26 mouse cellular contexts compared by ENCODE assay signal in the genomic region with DNA sequence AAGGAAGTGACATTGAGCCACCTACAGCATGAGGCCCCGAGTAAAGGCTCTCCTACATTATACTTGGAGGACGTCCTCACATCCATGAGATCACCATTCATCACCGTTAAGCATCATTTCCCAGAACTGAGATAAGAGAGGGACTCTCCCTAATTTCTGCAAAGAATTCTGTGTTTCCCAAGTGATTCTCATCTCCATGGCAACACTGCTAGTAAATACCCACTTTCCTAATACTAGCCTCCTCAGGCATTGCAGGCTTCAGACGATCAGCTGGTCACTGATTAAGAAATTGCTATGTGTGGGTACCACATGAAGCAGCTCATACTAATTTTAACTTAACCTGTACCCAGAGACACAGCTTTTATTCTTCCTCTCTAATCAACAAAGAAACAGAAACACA. TPM values are rescaled to one million over a fixed set of nuclear protein-coding genes. Genes with fewer than 3 reads are reported as not detected.
A peak's percentile ranks its signal among the peaks of the same experiment; 100 is the strongest.
DNase-seq lines count a peak whose midpoint lies in the region; ATAC-seq and TF ChIP-seq lines count a peak whose summit lies in the region.
"Had no signal": no experiment of that assay in that cellular context is flagged by ENCODE, and none has a peak within 500 bp of the region (broad histone marks: within the 10 kb centered on the region; RNA-seq: fewer than 3 reads in every experiment).

No protein-coding gene starts in this region.

- DNase-seq in forebrain, embryonic 10.5 days (ENCODE audit: extremely low spot score, low spot score) = peak; percentile 6
- no peak for DNase-seq in forebrain, embryonic 11.5 days (ENCODE audit: low spot score)
- no peak for DNase-seq in midbrain, embryonic 14.5 days
- DNase-seq in stomach, postnatal 0 days (ENCODE audit: low spot score) = peak; percentile 7
- no peak for DNase-seq in spleen, adult 12 weeks (ENCODE audit: low spot score)
- DNase-seq: adrenal gland, postnatal 25 days; cerebellum, adult 11 months; cerebellum, adult 9-11 months; gastrocnemius, postnatal 10 days; heart, adult 2 months; heart, postnatal 4 days; kidney, adult 2 months; layer of hippocampus, adult 9-11 months; lung, adult 2 months; lung, postnatal 4 days; retina, postnatal 1 day; right cerebral cortex, postnatal 25 days had no signal

- no peaks in the 10 kb centered on the region for H3K27me3 ChIP-seq in forebrain, embryonic 10.5 days (ENCODE audit: poor library complexity, severe bottlenecking)
- no peaks in the 10 kb centered on the region for H3K27me3 ChIP-seq in forebrain, embryonic 11.5 days (ENCODE audit: control insufficient read depth, insufficient read depth, low read length)
- no peaks in the 10 kb centered on the region for H3K27me3 ChIP-seq in hindbrain, embryonic 16.5 days (replicated peaks; ENCODE audit: control insufficient read depth, insufficient read depth, low read length)
- no peaks in the 10 kb centered on the region for H3K27me3 ChIP-seq in hindbrain, embryonic 12.5 days
- no peaks in the 10 kb centered on the region for H3K27me3 ChIP-seq in midbrain, embryonic 16.5 days (ENCODE audit: control insufficient read depth, insufficient read depth, low read depth, low read length)
- no peaks in the 10 kb centered on the region for H3K27me3 ChIP-seq in midbrain, embryonic 14.5 days (ENCODE audit: control insufficient read depth, insufficient read depth, low read length)
- no peaks in the 10 kb centered on the region for H3K27me3 ChIP-seq in stomach, postnatal 0 days (ENCODE audit: control insufficient read depth, insufficient read depth, low read length)
- H3K27me3 ChIP-seq: forebrain, embryonic 12.5 days; limb, embryonic 13.5 days; liver, embryonic 12.5 days; neural tube, embryonic 12.5 days had no signal

- no peaks in the 10 kb centered on the region for H3K36me3 ChIP-seq in forebrain, embryonic 10.5 days (replicated peaks)
- H3K36me3 ChIP-seq in forebrain, embryonic 11.5 days (ENCODE audit: control insufficient read depth, insufficient read depth, low read length) = no peaks in the 10 kb centered on the region
- H3K36me3 ChIP-seq in hindbrain, embryonic 16.5 days (ENCODE audit: control insufficient read depth, insufficient read depth, low read length) = no peaks in the 10 kb centered on the region
- no peaks in the 10 kb centered on the region for H3K36me3 ChIP-seq in hindbrain, embryonic 12.5 days
- H3K36me3 ChIP-seq in midbrain, embryonic 16.5 days (ENCODE audit: control insufficient read depth, insufficient read depth, low read length) = no peaks in the 10 kb centered on the region
- no peaks in the 10 kb centered on the region for H3K36me3 ChIP-seq in midbrain, embryonic 14.5 days (ENCODE audit: control insufficient read depth, insufficient read depth, low read length)
- H3K36me3 ChIP-seq in stomach, postnatal 0 days (ENCODE audit: control insufficient read depth, insufficient read depth, low read length) = no peaks in the 10 kb centered on the region
- H3K36me3 ChIP-seq: forebrain, embryonic 12.5 days; heart, embryonic 13.5 days; limb, embryonic 13.5 days; liver, embryonic 12.5 days; neural tube, embryonic 12.5 days had no signal

- no peak overlapping the region for H3K27ac ChIP-seq in forebrain, embryonic 10.5 days
- no peak overlapping the region for H3K27ac ChIP-seq in forebrain, embryonic 11.5 days (ENCODE audit: low read depth, low read length)
- no peak overlapping the region for H3K27ac ChIP-seq in hindbrain, embryonic 16.5 days (ENCODE audit: low read depth, low read length)
- no peak overlapping the region for H3K27ac ChIP-seq in hindbrain, embryonic 12.5 days
- no peak overlapping the region for H3K27ac ChIP-seq in midbrain, embryonic 16.5 days (ENCODE audit: low read length)
- H3K27ac ChIP-seq in midbrain, embryonic 14.5 days (replicated peaks; ENCODE audit: low read depth, low read length) = no peak overlapping the region
- no peak overlapping the region for H3K27ac ChIP-seq in stomach, postnatal 0 days (replicated peaks)
- H3K27ac ChIP-seq: forebrain, embryonic 12.5 days; heart, adult 2 months; heart, embryonic 13.5 days; kidney, postnatal 0 days; limb, embryonic 13.5 days; liver, embryonic 12.5 days; neural tube, embryonic 12.5 days had no signal

- 85% methylated on average over 4 of the region's 4 CpGs for WGBS in forebrain, embryonic 10.5 days
- 72% methylated on average over 4 of the region's 4 CpGs for WGBS in forebrain, embryonic 11.5 days
- 57% methylated on average over 4 of the region's 4 CpGs for whole genome bisulfite sequencing in hindbrain, embryonic 16.5 days
- 67% methylated on average over 4 of the region's 4 CpGs for WGBS in hindbrain, embryonic 12.5 days
- 56% methylated on average over 4 of the region's 4 CpGs for WGBS in midbrain, embryonic 16.5 days
- WGBS in midbrain, embryonic 14.5 days = 64% methylated on average over 4 of the region's 4 CpGs
- 57% methylated on average over 4 of the region's 4 CpGs for WGBS in stomach, postnatal 0 days

- H3K4me3 ChIP-seq in forebrain, embryonic 10.5 days = no peak overlapping the region
- no peak overlapping the region for H3K4me3 ChIP-seq in forebrain, embryonic 11.5 days (ENCODE audit: low read depth, low read length)
- no peak overlapping the region for H3K4me3 ChIP-seq in hindbrain, embryonic 16.5 days (ENCODE audit: low read length)
- H3K4me3 ChIP-seq in hindbrain, embryonic 12.5 days = no peak overlapping the region
- H3K4me3 ChIP-seq in midbrain, embryonic 16.5 days (ENCODE audit: low read depth, low read length) = no peak overlapping the region
- no peak overlapping the region for H3K4me3 ChIP-seq in midbrain, embryonic 14.5 days (replicated peaks; ENCODE audit: low read depth, low read length)
- no peak overlapping the region for H3K4me3 ChIP-seq in stomach, postnatal 0 days (ENCODE audit: low read depth, low read length)
- H3K4me3 ChIP-seq: forebrain, embryonic 12.5 days; heart, adult 2 months; heart, embryonic 13.5 days; limb, embryonic 13.5 days; liver, embryonic 12.5 days; neural tube, embryonic 12.5 days had no signal

- peaks cover 10% of the 10 kb centered on the region; the same call in 1 of the 2 replicates for H3K4me1 ChIP-seq in forebrain, embryonic 10.5 days
- no peaks in the 10 kb centered on the region for H3K4me1 ChIP-seq in forebrain, embryonic 11.5 days (replicated peaks; ENCODE audit: control insufficient read depth, insufficient read depth, low read length)
- no peaks in the 10 kb centered on the region for H3K4me1 ChIP-seq in hindbrain, embryonic 16.5 days (ENCODE audit: control insufficient read depth, insufficient read depth, low read depth, low read length)
- H3K4me1 ChIP-seq in hindbrain, embryonic 12.5 days = no peaks in the 10 kb centered on the region
- no peaks in the 10 kb centered on the region for H3K4me1 ChIP-seq in midbrain, embryonic 16.5 days (ENCODE audit: control insufficient read depth, insufficient read depth, low read length)
- H3K4me1 ChIP-seq in midbrain, embryonic 14.5 days (ENCODE audit: control insufficient read depth, insufficient read depth, low read length) = 0 out of 2 replicates have a peak, but pooled peaks cover 4% of the 10 kb centered on the region
- no peaks in the 10 kb centered on the region for H3K4me1 ChIP-seq in stomach, postnatal 0 days (replicated peaks; ENCODE audit: control insufficient read depth, insufficient read depth)
- H3K4me1 ChIP-seq: limb, embryonic 13.5 days; liver, embryonic 12.5 days; neural tube, embryonic 12.5 days had no signal

- TF ChIP-seq CTCF in stomach, postnatal 0 days (IDR thresholded peaks at IDR 0.05; ENCODE audit: low read depth) = no peak

- no peak for TF ChIP-seq EP300 in stomach, postnatal 0 days (optimal IDR thresholded peaks at IDR 0.05)

- H3K4me2 ChIP-seq in forebrain, embryonic 11.5 days (ENCODE audit: low read depth, low read length, severe bottlenecking) = no peak overlapping the region
- no peak overlapping the region for H3K4me2 ChIP-seq in hindbrain, embryonic 16.5 days (ENCODE audit: low read length)
- no peak overlapping the region for H3K4me2 ChIP-seq in hindbrain, embryonic 12.5 days (replicated peaks)
- no peak overlapping the region for H3K4me2 ChIP-seq in midbrain, embryonic 16.5 days (ENCODE audit: low read length)
- H3K4me2 ChIP-seq in midbrain, embryonic 14.5 days (ENCODE audit: low read length) = no peak overlapping the region
- H3K4me2 ChIP-seq in stomach, postnatal 0 days (replicated peaks; ENCODE audit: low read depth) = no peak overlapping the region
- H3K4me2 ChIP-seq: forebrain, embryonic 12.5 days; heart, embryonic 13.5 days; limb, embryonic 13.5 days; liver, embryonic 12.5 days; neural tube, embryonic 12.5 days had no signal

- H3K9me3 ChIP-seq in forebrain, embryonic 10.5 days = no peaks in the 10 kb centered on the region
- no peaks in the 10 kb centered on the region for H3K9me3 ChIP-seq in forebrain, embryonic 11.5 days (ENCODE audit: control insufficient read depth, low read length)
- no peaks in the 10 kb centered on the region for H3K9me3 ChIP-seq in hindbrain, embryonic 16.5 days (ENCODE audit: control insufficient read depth, low read length)
- no peaks in the 10 kb centered on the region for H3K9me3 ChIP-seq in hindbrain, embryonic 12.5 days (replicated peaks)
- H3K9me3 ChIP-seq in midbrain, embryonic 16.5 days (replicated peaks; ENCODE audit: control insufficient read depth, low read length, poor library complexity, severe bottlenecking) = no peaks in the 10 kb centered on the region
- no peaks in the 10 kb centered on the region for H3K9me3 ChIP-seq in midbrain, embryonic 14.5 days (ENCODE audit: control insufficient read depth, low read length)
- H3K9me3 ChIP-seq in stomach, postnatal 0 days (ENCODE audit: control insufficient read depth, low read length) = no peaks in the 10 kb centered on the region
- H3K9me3 ChIP-seq: forebrain, embryonic 12.5 days; heart, embryonic 13.5 days; limb, embryonic 13.5 days; liver, embryonic 12.5 days; neural tube, embryonic 12.5 days had no signal

- no peak for ATAC-seq in forebrain, embryonic 11.5 days (replicated peaks; ENCODE audit: low FRiP score)
- peak; percentile 51; the same call in 1 of the 2 replicates for ATAC-seq in hindbrain, embryonic 16.5 days
- no peak for ATAC-seq in hindbrain, embryonic 12.5 days (ENCODE audit: low FRiP score)
- ATAC-seq in midbrain, embryonic 16.5 days = peak; percentile 69
- no peak for ATAC-seq in midbrain, embryonic 14.5 days (ENCODE audit: low FRiP score, low TSS enrichment)
- 0 out of 2 replicates have a peak, but pooled peaks have one; percentile 24 for ATAC-seq in stomach, postnatal 0 days (ENCODE audit: low FRiP score, low TSS enrichment)
- ATAC-seq: liver, embryonic 12.5 days had no signal

- no peak overlapping the region for H3K9ac ChIP-seq in forebrain, embryonic 11.5 days (ENCODE audit: low read length)
- no peak overlapping the region for H3K9ac ChIP-seq in hindbrain, embryonic 16.5 days (ENCODE audit: low read depth, low read length)
- no peak overlapping the region for H3K9ac ChIP-seq in hindbrain, embryonic 12.5 days
- no peak overlapping the region for H3K9ac ChIP-seq in midbrain, embryonic 16.5 days (ENCODE audit: low read depth, low read length)
- no peak overlapping the region for H3K9ac ChIP-seq in midbrain, embryonic 14.5 days (replicated peaks; ENCODE audit: low read length)
- H3K9ac ChIP-seq in stomach, postnatal 0 days (ENCODE audit: low read length) = no peak overlapping the region
- H3K9ac ChIP-seq: forebrain, embryonic 12.5 days; heart, embryonic 13.5 days; limb, embryonic 13.5 days; liver, embryonic 12.5 days; neural tube, embryonic 12.5 days had no signal

RNA-seq across cellular contexts. Expression of a gene that starts 46.7 kb away (rescaled TPM):
- polyA plus RNA-seq in forebrain, embryonic 10.5 days (2016; fragmentation: Nextera tagmentation; extraction: Ambion mirVana) = 48.6 and 52.0 TPM in 2 replicates
- polyA plus RNA-seq in forebrain, embryonic 11.5 days (2014; fragmentation: Nextera tagmentation; extraction: Ambion mirVana) = 49.4 and 53.3 TPM in 2 replicates
- polyA plus RNA-seq in hindbrain, embryonic 16.5 days (2015; fragmentation: Nextera tagmentation; extraction: Ambion mirVana) = 43.4 and 46.0 TPM in 2 replicates
- polyA plus RNA-seq in hindbrain, embryonic 12.5 days (2016; fragmentation: Nextera tagmentation; extraction: Ambion mirVana) = 50.9 and 54.5 TPM in 2 replicates
- polyA plus RNA-seq in midbrain, embryonic 16.5 days (2015; fragmentation: Nextera tagmentation; extraction: Ambion mirVana) = 36.1 and 37.5 TPM in 2 replicates
- polyA plus RNA-seq in midbrain, embryonic 14.5 days (2014; fragmentation: Nextera tagmentation; extraction: Ambion mirVana) = 34.2 and 39.4 TPM in 2 replicates
- polyA plus RNA-seq in stomach, postnatal 0 days (2015; fragmentation: Nextera tagmentation; extraction: Ambion mirVana) = 172 and 177 TPM in 2 replicates

Comparison
In these comparisons a context has a peak if more than half of its experiments do, and no peak if none do; other contexts are left out.
1. DNase-seq: peak in forebrain, embryonic 10.5 days (single experiment) and stomach, postnatal 0 days (single experiment); none in forebrain, embryonic 11.5 days (single experiment), midbrain, embryonic 14.5 days (single experiment) and spleen, adult 12 weeks (single experiment).
2. ATAC-seq: peak in hindbrain, embryonic 16.5 days (single experiment), midbrain, embryonic 16.5 days (single experiment) and stomach, postnatal 0 days (single experiment); none in forebrain, embryonic 11.5 days (single experiment), hindbrain, embryonic 12.5 days (single experiment) and midbrain, embryonic 14.5 days (single experiment).